Mouse (Mus musculus): ENCODE data around the gene Srprb.

DNA sequence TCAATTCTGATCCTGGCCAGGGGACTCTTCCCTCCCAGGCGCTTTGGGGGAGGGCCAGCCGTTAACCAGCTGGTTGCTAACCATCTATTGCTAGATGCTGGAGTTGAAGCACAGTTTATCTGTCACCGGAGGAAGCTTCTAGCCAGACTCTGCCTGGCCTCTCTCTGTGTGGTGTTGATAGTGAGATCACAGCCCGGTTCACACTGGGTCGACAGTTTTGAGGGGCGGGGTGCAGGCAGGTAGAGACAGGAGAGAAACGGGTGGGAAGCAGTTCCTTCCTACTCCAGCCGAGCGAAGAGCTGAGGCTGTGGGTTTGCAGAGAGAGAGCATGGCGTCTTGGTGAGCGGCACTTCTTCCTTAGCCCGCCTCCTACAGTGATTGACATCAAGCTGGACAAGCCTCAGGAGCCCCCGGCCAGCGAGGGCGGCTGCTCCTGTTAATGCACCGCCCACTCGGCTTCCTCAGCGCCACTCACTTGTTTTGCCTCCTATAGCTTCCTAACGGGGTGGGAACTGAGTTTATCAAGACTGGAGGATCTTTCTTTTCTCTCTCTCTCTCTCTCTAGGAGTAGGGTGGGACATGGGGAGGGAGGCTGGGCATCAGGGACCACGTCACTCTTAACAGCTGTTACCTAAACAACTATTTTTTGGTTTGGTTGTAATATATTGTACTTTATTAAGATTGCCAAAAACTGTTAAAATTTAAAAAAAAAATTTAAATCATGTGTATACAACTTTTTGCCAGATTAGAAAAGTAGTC is 21.0 kb downstream of the Srprb start:
- no peak for TF ChIP-seq POLR2A (IDR thresholded peaks at IDR 0.05; ENCODE audit: insufficient read length, low read depth)
- no peak for TF ChIP-seq MAX (IDR thresholded peaks at IDR 0.05; ENCODE audit: low read depth)
